Mouse (Mus musculus) ES-Bruce4 (cell line): ENCODE data around the gene Nsrp1.

Experiments used
- CTCF ChIP-seq: IDR thresholded peaks from one replicate; pipeline ENCODE4 v1.8.1; 2011; ENCODE audit warnings: low read depth, low read length
- EP300 ChIP-seq: IDR thresholded peaks from 2 replicates; pipeline ENCODE4 v1.6.1; 2011; ENCODE audit warnings: low read depth, low read length; ENCODE audit not compliant: insufficient read depth
- POLR2A ChIP-seq: IDR thresholded peaks from one replicate; pipeline ENCODE4 v1.8.1; 2011; ENCODE audit warnings: low read length; ENCODE audit not compliant: insufficient read depth

GRCm38 (mm10) chr11:77010762-77011475 is 67.3 kb downstream of the Nsrp1 start:
- TF ChIP-seq POLR2A, result no peak
- no peak for TF ChIP-seq CTCF
- TF ChIP-seq EP300, result no peak
